Mouse (Mus musculus): ENCODE data around the gene Cox7a1. TPM values are rescaled to one million over a fixed set of nuclear protein-coding genes. Genes with fewer than 3 reads are reported as not detected.

The Cox7a1 gene
- polyA plus RNA-seq, 2 experiments: 3.5 to 5.5 TPM

- WGBS (ENCODE audit: insufficient replicate concordance): under 1% methylated on average over 67 of the region's 67 CpGs
- Histone ChIP-seq H3K4me3 (ENCODE audit: insufficient read depth in 1 of 2, low read depth in 2 of 2, low read length in 2 of 2) (peak within 1 kb of the TSS; percentile 87 to 95), H3K27ac (peak within 1 kb of the TSS; percentile 76), H3K4me1 (replicated peaks; ENCODE audit: control insufficient read depth in 2 of 2, insufficient read depth in 2 of 2, low read length in 1 of 2) (peaks cover 2 to 9% of the 10 kb centered on the region in 2 experiments; a peak in 1 of 4 replicates), H3K9ac (replicated peaks) (peak within 1 kb of the TSS; percentile 89), H3K9me3 (ENCODE audit: control insufficient read depth, low read length) (no peaks in the 10 kb centered on the region), H3K36me3 (replicated peaks; ENCODE audit: control insufficient read depth, insufficient read depth, low read depth) (no peaks in the 10 kb centered on the region), H3K27me3 (ENCODE audit: control insufficient read depth, insufficient read depth, low read length) (no peaks in the 10 kb centered on the region), H3K4me2 (ENCODE audit: low read depth) (peak within 1 kb of the TSS; percentile 94)
- ATAC-seq (ENCODE audit: insufficient read depth) (peak; percentile 91), DNase-seq (ENCODE audit: low read depth in 3 of 3, low spot score in 3 of 3) (peak; percentile 98)
- TF ChIP-seq EP300 (IDR thresholded peaks at IDR 0.05; ENCODE audit: low read depth) (no peak), CTCF (IDR thresholded peaks at IDR 0.05; ENCODE audit: low read depth) (no peak)
Observed at GRCm38 (mm10) chr7:30231669-30232454, 47.9 kb downstream of the Cox7a1 start, which contains the start of the genes Polr2i and Tbcb. Polr2i (plus strand) TSS chr7:30231948. Tbcb (minus strand) TSS chr7:30232272.

GRCm38 (mm10) chr7:30232631-30233148 is 48.7 kb downstream of the Cox7a1 start:
- H3K4me2 ChIP-seq (ENCODE audit: low read depth): peak overlapping the region; percentile 94
- H3K36me3 ChIP-seq (replicated peaks; ENCODE audit: control insufficient read depth, insufficient read depth, low read depth): no peaks in the 10 kb centered on the region
- peaks cover 2 to 9% of the 10 kb centered on the region in 2 experiments; a peak in 1 of 4 replicates for H3K4me1 ChIP-seq (replicated peaks; ENCODE audit: control insufficient read depth in 2 of 2, insufficient read depth in 2 of 2, low read length in 1 of 2)
- H3K27me3 ChIP-seq (ENCODE audit: control insufficient read depth, insufficient read depth, low read length): no peaks in the 10 kb centered on the region
- H3K9ac ChIP-seq (replicated peaks): peak overlapping the region; percentile 89
- no peaks in the 10 kb centered on the region for H3K9me3 ChIP-seq (ENCODE audit: control insufficient read depth, low read length)
- H3K4me3 ChIP-seq (ENCODE audit: insufficient read depth in 1 of 2, low read depth in 2 of 2, low read length in 2 of 2): peak overlapping the region; percentile 87 to 95
- WGBS (ENCODE audit: insufficient replicate concordance): 7% methylated on average over 24 of the region's 24 CpGs
- TF ChIP-seq CTCF (IDR thresholded peaks at IDR 0.05; ENCODE audit: low read depth): peak; percentile 84
- no peak for TF ChIP-seq EP300 (IDR thresholded peaks at IDR 0.05; ENCODE audit: low read depth)
- peak; percentile 52 to 60 (median 56) for DNase-seq (ENCODE audit: low read depth in 3 of 3, low spot score in 3 of 3)
- peak; percentile 15 for ATAC-seq (ENCODE audit: insufficient read depth)
- H3K27ac ChIP-seq: peak overlapping the region; percentile 76

- TF ChIP-seq CTCF (IDR thresholded peaks at IDR 0.05; ENCODE audit: low read depth): no peak
- TF ChIP-seq EP300 (IDR thresholded peaks at IDR 0.05; ENCODE audit: low read depth): no peak
- Histone ChIP-seq H3K4me3 (ENCODE audit: insufficient read depth in 1 of 2, low read depth in 2 of 2, low read length in 2 of 2) (no peak overlapping the region), H3K4me1 (replicated peaks; ENCODE audit: control insufficient read depth in 2 of 2, insufficient read depth in 2 of 2, low read length in 1 of 2) (peaks cover 2 to 9% of the 10 kb centered on the region in 2 experiments; a peak in 1 of 4 replicates), H3K9ac (replicated peaks) (no peak overlapping the region), H3K9me3 (ENCODE audit: control insufficient read depth, low read length) (no peaks in the 10 kb centered on the region), H3K27ac (no peak overlapping the region), H3K27me3 (ENCODE audit: control insufficient read depth, insufficient read depth, low read length) (no peaks in the 10 kb centered on the region), H3K4me2 (ENCODE audit: low read depth) (peak overlapping the region; percentile 94; the same call in 1 of the 2 replicates), H3K36me3 (replicated peaks; ENCODE audit: control insufficient read depth, insufficient read depth, low read depth) (no peaks in the 10 kb centered on the region)
- no peak for DNase-seq (ENCODE audit: low read depth in 3 of 3, low spot score in 3 of 3)
- no peak for ATAC-seq (ENCODE audit: insufficient read depth)
- WGBS (ENCODE audit: insufficient replicate concordance): 76% methylated on average over 20 of the region's 20 CpGs
Observed at GRCm38 (mm10) chr7:30233387-30233786, 49.4 kb downstream of the Cox7a1 start.

- Histone ChIP-seq H3K4me1 (replicated peaks; ENCODE audit: control insufficient read depth in 2 of 2, insufficient read depth in 2 of 2, low read length in 1 of 2) (peaks cover 2 to 9% of the 10 kb centered on the region in 2 experiments; a peak in 1 of 4 replicates), H3K9me3 (ENCODE audit: control insufficient read depth, low read length) (no peaks in the 10 kb centered on the region), H3K36me3 (replicated peaks; ENCODE audit: control insufficient read depth, insufficient read depth, low read depth) (no peaks in the 10 kb centered on the region), H3K27ac (no peak overlapping the region), H3K27me3 (ENCODE audit: control insufficient read depth, insufficient read depth, low read length) (no peaks in the 10 kb centered on the region), H3K4me3 (ENCODE audit: insufficient read depth in 1 of 2, low read depth in 2 of 2, low read length in 2 of 2) (no peak overlapping the region), H3K9ac (replicated peaks) (no peak overlapping the region), H3K4me2 (ENCODE audit: low read depth) (no peak overlapping the region)
- ATAC-seq (ENCODE audit: insufficient read depth): no peak
- TF ChIP-seq CTCF (IDR thresholded peaks at IDR 0.05; ENCODE audit: low read depth): no peak
- WGBS (ENCODE audit: insufficient replicate concordance): 83% methylated on average over 15 of the region's 15 CpGs
- DNase-seq (ENCODE audit: low read depth in 3 of 3, low spot score in 3 of 3): no peak
Observed at GRCm38 (mm10) chr7:30234276-30234858, 50.4 kb downstream of the Cox7a1 start.

GRCm38 (mm10) chr7:30235091-30235490 is 51.1 kb downstream of the Cox7a1 start:
- peaks cover 1% of the 10 kb centered on the region; the same call in 1 of the 2 replicates for H3K36me3 ChIP-seq (replicated peaks; ENCODE audit: control insufficient read depth, insufficient read depth, low read depth)
- H3K9ac ChIP-seq (replicated peaks): no peak overlapping the region
- peaks cover 2 to 9% of the 10 kb centered on the region in 2 experiments; a peak in 1 of 4 replicates for H3K4me1 ChIP-seq (replicated peaks; ENCODE audit: control insufficient read depth in 2 of 2, insufficient read depth in 2 of 2, low read length in 1 of 2)
- ATAC-seq (ENCODE audit: insufficient read depth) (no peak), DNase-seq (ENCODE audit: low read depth in 3 of 3, low spot score in 3 of 3) (no peak)
- H3K9me3 ChIP-seq (ENCODE audit: control insufficient read depth, low read length): no peaks in the 10 kb centered on the region
- H3K4me2 ChIP-seq (ENCODE audit: low read depth): no peak overlapping the region
- no peak overlapping the region for H3K27ac ChIP-seq
- H3K4me3 ChIP-seq (ENCODE audit: insufficient read depth in 1 of 2, low read depth in 2 of 2, low read length in 2 of 2): no peak overlapping the region
- TF ChIP-seq CTCF (IDR thresholded peaks at IDR 0.05; ENCODE audit: low read depth): no peak
- 74% methylated on average over 8 of the region's 8 CpGs for WGBS (ENCODE audit: insufficient replicate concordance)
- H3K27me3 ChIP-seq (ENCODE audit: control insufficient read depth, insufficient read depth, low read length): no peaks in the 10 kb centered on the region
